ENCODE assay signal across 16 mouse cellular contexts in genomic region chr1:138535758-138536574, GRCm38 (mm10).
DNase-seq lines count a peak whose midpoint lies in the region; ATAC-seq and TF ChIP-seq lines count a peak whose summit lies in the region.
"Had no signal": no experiment of that assay in that cellular context is flagged by ENCODE, and none has a peak within 500 bp of the region (broad histone marks: within the 10 kb centered on the region; RNA-seq: fewer than 3 reads in every experiment).

No protein-coding gene starts in this region.

- no peaks in the 10 kb centered on the region for H3K9me3 ChIP-seq in midbrain, embryonic 12.5 days
- H3K9me3 ChIP-seq in midbrain, embryonic 10.5 days (replicated peaks) = no peaks in the 10 kb centered on the region
- H3K9me3 ChIP-seq in stomach, postnatal 0 days (ENCODE audit: control insufficient read depth, low read length) = no peaks in the 10 kb centered on the region
- no peaks in the 10 kb centered on the region for H3K9me3 ChIP-seq in hindbrain, embryonic 12.5 days (replicated peaks)
- H3K9me3 ChIP-seq: forebrain, embryonic 12.5 days; liver, embryonic 12.5 days; megakaryocyte, embryonic 14.5 days had no signal

- TF ChIP-seq EP300 in stomach, postnatal 0 days (optimal IDR thresholded peaks at IDR 0.05) = no peak

- no peak for DNase-seq in midbrain, embryonic 10.5 days (ENCODE audit: low spot score)
- no peak for DNase-seq in stomach, postnatal 0 days (ENCODE audit: low spot score)
- no peak for DNase-seq in layer of hippocampus, adult 9-11 months
- DNase-seq: adrenal gland, postnatal 25 days; cerebellum, adult 9-10 months; kidney, postnatal 14 days; left cerebral cortex, postnatal 4 days; right cerebral cortex, postnatal 14 days had no signal

- H3K27me3 ChIP-seq in midbrain, embryonic 12.5 days = no peaks in the 10 kb centered on the region
- no peaks in the 10 kb centered on the region for H3K27me3 ChIP-seq in midbrain, embryonic 10.5 days (ENCODE audit: low read depth, poor library complexity, severe bottlenecking)
- no peaks in the 10 kb centered on the region for H3K27me3 ChIP-seq in stomach, postnatal 0 days (ENCODE audit: control insufficient read depth, insufficient read depth, low read length)
- no peaks in the 10 kb centered on the region for H3K27me3 ChIP-seq in hindbrain, embryonic 12.5 days
- H3K27me3 ChIP-seq: forebrain, embryonic 12.5 days; liver, embryonic 12.5 days; megakaryocyte, embryonic 14.5 days had no signal

- no peak overlapping the region for H3K4me3 ChIP-seq in midbrain, embryonic 12.5 days
- no peak overlapping the region for H3K4me3 ChIP-seq in midbrain, embryonic 10.5 days
- no peak overlapping the region for H3K4me3 ChIP-seq in stomach, postnatal 0 days (ENCODE audit: low read depth, low read length)
- no peak overlapping the region for H3K4me3 ChIP-seq in hindbrain, embryonic 12.5 days
- H3K4me3 ChIP-seq: forebrain, embryonic 12.5 days; liver, embryonic 12.5 days; megakaryocyte, embryonic 14.5 days had no signal

- no peaks in the 10 kb centered on the region for H3K36me3 ChIP-seq in midbrain, embryonic 12.5 days
- H3K36me3 ChIP-seq in midbrain, embryonic 10.5 days = 0 out of 2 replicates have a peak, but pooled peaks cover 5% of the 10 kb centered on the region
- 0 out of 2 replicates have a peak, but pooled peaks cover 4% of the 10 kb centered on the region for H3K36me3 ChIP-seq in stomach, postnatal 0 days (ENCODE audit: control insufficient read depth, insufficient read depth, low read length)
- no peaks in the 10 kb centered on the region for H3K36me3 ChIP-seq in hindbrain, embryonic 12.5 days
- H3K36me3 ChIP-seq: forebrain, embryonic 12.5 days had no signal

- peak overlapping the region; percentile 54; the same call in 1 of the 2 replicates for H3K27ac ChIP-seq in midbrain, embryonic 12.5 days (replicated peaks)
- no peak overlapping the region for H3K27ac ChIP-seq in midbrain, embryonic 10.5 days (replicated peaks)
- peak overlapping the region; percentile 3; the same call in 1 of the 2 replicates for H3K27ac ChIP-seq in stomach, postnatal 0 days (replicated peaks)
- H3K27ac ChIP-seq in hindbrain, embryonic 12.5 days = no peak overlapping the region
- H3K27ac ChIP-seq: forebrain, embryonic 12.5 days; liver, embryonic 12.5 days had no signal

- H3K4me2 ChIP-seq in midbrain, embryonic 12.5 days (replicated peaks) = no peak overlapping the region
- H3K4me2 ChIP-seq in stomach, postnatal 0 days (replicated peaks; ENCODE audit: low read depth) = no peak overlapping the region
- H3K4me2 ChIP-seq in hindbrain, embryonic 12.5 days (replicated peaks) = no peak overlapping the region
- H3K4me2 ChIP-seq: forebrain, embryonic 12.5 days; liver, embryonic 12.5 days had no signal

- peaks cover 6% of the 10 kb centered on the region; the same call in 1 of the 2 replicates for H3K4me1 ChIP-seq in midbrain, embryonic 12.5 days
- H3K4me1 ChIP-seq in midbrain, embryonic 10.5 days = peaks cover 6% of the 10 kb centered on the region
- no peaks in the 10 kb centered on the region for H3K4me1 ChIP-seq in stomach, postnatal 0 days (replicated peaks; ENCODE audit: control insufficient read depth, insufficient read depth)
- H3K4me1 ChIP-seq in hindbrain, embryonic 12.5 days = no peaks in the 10 kb centered on the region
- H3K4me1 ChIP-seq: liver, embryonic 12.5 days; megakaryocyte, embryonic 14.5 days had no signal

- H3K9ac ChIP-seq in midbrain, embryonic 12.5 days (replicated peaks) = no peak overlapping the region
- no peak overlapping the region for H3K9ac ChIP-seq in stomach, postnatal 0 days (ENCODE audit: low read length)
- no peak overlapping the region for H3K9ac ChIP-seq in hindbrain, embryonic 12.5 days
- H3K9ac ChIP-seq: forebrain, embryonic 12.5 days; liver, embryonic 12.5 days had no signal

- 66% methylated on average over 16 of the region's 16 CpGs for whole genome bisulfite sequencing in midbrain, embryonic 12.5 days
- 75% methylated on average over 16 of the region's 16 CpGs for WGBS in midbrain, embryonic 10.5 days
- 51% methylated on average over 16 of the region's 16 CpGs for WGBS in stomach, postnatal 0 days
- WGBS in hindbrain, embryonic 12.5 days = 73% methylated on average over 16 of the region's 16 CpGs

- no peak for ATAC-seq in midbrain, embryonic 12.5 days (ENCODE audit: low FRiP score, low read depth)
- ATAC-seq in CD4-positive, CD25-positive, alpha-beta regulatory T cell, adult 4 months = peak; percentile 30
- ATAC-seq in activated CD4-positive, CD25-positive, alpha-beta regulatory T cell, adult 4 months = peak; percentile 26
- no peak for ATAC-seq in stomach, postnatal 0 days (ENCODE audit: low FRiP score, low TSS enrichment)
- ATAC-seq in hindbrain, embryonic 12.5 days (ENCODE audit: low FRiP score) = no peak
- ATAC-seq: liver, embryonic 12.5 days; lung, postnatal 0 days had no signal

- TF ChIP-seq CTCF in stomach, postnatal 0 days (IDR thresholded peaks at IDR 0.05; ENCODE audit: low read depth) = no peak

Comparison
In these comparisons a context has a peak if more than half of its experiments do, and no peak if none do; other contexts are left out.
1. H3K27ac ChIP-seq: peak in midbrain, embryonic 12.5 days (single experiment) and stomach, postnatal 0 days (single experiment); none in midbrain, embryonic 10.5 days (single experiment) and hindbrain, embryonic 12.5 days (single experiment).
2. ATAC-seq: peak in CD4-positive, CD25-positive, alpha-beta regulatory T cell, adult 4 months (single experiment) and activated CD4-positive, CD25-positive, alpha-beta regulatory T cell, adult 4 months (single experiment); none in midbrain, embryonic 12.5 days (single experiment), stomach, postnatal 0 days (single experiment) and hindbrain, embryonic 12.5 days (single experiment).